Mouse (Mus musculus) stomach, embryonic 16.5 days (tissue): ENCODE data around the gene Cln5. TPM values are rescaled to one million over a fixed set of nuclear protein-coding genes. Genes with fewer than 3 reads are reported as not detected.

ENCODE experiments used
- ATAC-seq: fragments of 200-750 bp; cut with Nextera tagmentation; 2 replicates; pipeline ENCODE4 v1.8.0; 2017; ENCODE audit warnings: moderate number of reproducible peaks, moderate TSS enrichment; ENCODE audit not compliant: insufficient read depth, low FRiP score
- H3K27ac ChIP-seq: fragments of 300-500 bp; sonication (generic); 2 replicates; pipeline ENCODE4 v1.5.1; 2014; ENCODE audit warnings: low read length
- H3K27me3 ChIP-seq: fragments of 300-500 bp; sonication (generic); 2 replicates; pipeline ENCODE4 v1.6.1; 2014; ENCODE audit warnings: low read length, control low read depth, mixed read lengths; ENCODE audit not compliant: control insufficient read depth, insufficient read depth
- H3K36me3 ChIP-seq: fragments of 300-500 bp; sonication (generic); 2 replicates; pipeline ENCODE4 v1.6.1; 2014; ENCODE audit warnings: low read length; ENCODE audit not compliant: control insufficient read depth, insufficient read depth
- H3K4me1 ChIP-seq: fragments of 300-500 bp; sonication (generic); 2 replicates; pipeline ENCODE4 v1.6.1; 2014; ENCODE audit warnings: low read length, control low read depth, mixed read lengths; ENCODE audit not compliant: control insufficient read depth, insufficient read depth
- H3K4me2 ChIP-seq: fragments of 300-500 bp; sonication (generic); 2 replicates; pipeline ENCODE4 v1.6.1; 2014; ENCODE audit warnings: low read depth, low read length, mixed read lengths
- H3K4me3 ChIP-seq: fragments of 300-500 bp; sonication (generic); replicated peaks from 2 replicates; pipeline ENCODE4 v1.5.1; 2014; ENCODE audit warnings: mild to moderate bottlenecking, low read length
- H3K9ac ChIP-seq: fragments of 300-500 bp; sonication (generic); 2 replicates; pipeline ENCODE4 v1.6.1; 2014; ENCODE audit warnings: low read length
- H3K9me3 ChIP-seq: fragments of 300-500 bp; sonication (generic); replicated peaks from 2 replicates; pipeline ENCODE4 v1.6.1; 2016; ENCODE audit warnings: low read length, control low read depth; ENCODE audit not compliant: control insufficient read depth
- WGBS: fragments of 180-500 bp; shearing (Covaris S2); extraction: QIAGEN DNeasy Blood & Tissue Kit; methylation state at CpG from one replicate; pipeline ENCODE4 v1.1.7; 2014; 5-methylcytosine and 5-hydroxymethylcytosine counted together
- polyA plus RNA-seq: library from polyadenylated mRNA; unstranded; fragments of >200 nt; fragmentation: Nextera tagmentation; extraction: Ambion mirVana; gene quantifications from 2 replicates; pipeline ENCODE4 v1.2.1, GENCODE M21; 2015

Gene Cln5
- polyA plus RNA-seq, 1 experiment from 2014 or later = 31.7 TPM

- H3K4me2 ChIP-seq = no peak overlapping the region
- peaks cover 5% of the 10 kb centered on the region for H3K4me1 ChIP-seq
- WGBS = 58% methylated on average over 6 of the region's 6 CpGs
- H3K4me3 ChIP-seq = no peak overlapping the region
- H3K9ac ChIP-seq = no peak overlapping the region
- H3K9me3 ChIP-seq = no peaks in the 10 kb centered on the region
- no peak overlapping the region for H3K27ac ChIP-seq
- 0 out of 2 replicates have a peak, but pooled peaks have one; percentile 21 for ATAC-seq
- peaks cover 12% of the 10 kb centered on the region; the same call in 1 of the 2 replicates for H3K36me3 ChIP-seq
- no peaks in the 10 kb centered on the region for H3K27me3 ChIP-seq
Measured at GRCm38 (mm10) chr14:103088624-103089023, 18.6 kb downstream of the Cln5 start.

- 84% methylated on average over 3 of the region's 3 CpGs for WGBS
- H3K9me3 ChIP-seq = no peaks in the 10 kb centered on the region
- no peak overlapping the region for H3K27ac ChIP-seq
- peaks cover 18% of the 10 kb centered on the region for H3K4me1 ChIP-seq
- H3K27me3 ChIP-seq = no peaks in the 10 kb centered on the region
- 0 out of 2 replicates have a peak, but pooled peaks cover 5% of the 10 kb centered on the region for H3K36me3 ChIP-seq
- no peak overlapping the region for H3K4me3 ChIP-seq
- H3K9ac ChIP-seq = no peak overlapping the region
- no peak overlapping the region for H3K4me2 ChIP-seq
- no peak for ATAC-seq
Measured at GRCm38 (mm10) chr14:103093236-103093635, 23.2 kb downstream of the Cln5 start.

- no peak overlapping the region for H3K4me2 ChIP-seq
- no peak overlapping the region for H3K4me3 ChIP-seq
- H3K27ac ChIP-seq = no peak overlapping the region
- H3K9me3 ChIP-seq = no peaks in the 10 kb centered on the region
- no peak overlapping the region for H3K9ac ChIP-seq
- no peak for ATAC-seq
- 0 out of 2 replicates have a peak, but pooled peaks cover 5% of the 10 kb centered on the region for H3K36me3 ChIP-seq
- 50% methylated on average over 4 of the region's 4 CpGs for WGBS
- H3K4me1 ChIP-seq = peaks cover 18% of the 10 kb centered on the region
- H3K27me3 ChIP-seq = no peaks in the 10 kb centered on the region
Measured at GRCm38 (mm10) chr14:103093670-103094069, 23.7 kb downstream of the Cln5 start.

- H3K27me3 ChIP-seq = no peaks in the 10 kb centered on the region
- H3K4me2 ChIP-seq = no peak overlapping the region
- no peak overlapping the region for H3K9ac ChIP-seq
- no peak for ATAC-seq
- no peak overlapping the region for H3K27ac ChIP-seq
- no peaks in the 10 kb centered on the region for H3K9me3 ChIP-seq
- H3K4me1 ChIP-seq = peaks cover 18% of the 10 kb centered on the region
- no peak overlapping the region for H3K4me3 ChIP-seq
- H3K36me3 ChIP-seq = 0 out of 2 replicates have a peak, but pooled peaks cover 5% of the 10 kb centered on the region
- 86% methylated on average over 8 of the region's 8 CpGs for WGBS
Measured at GRCm38 (mm10) chr14:103095036-103095435, 25.0 kb downstream of the Cln5 start.

- H3K27ac ChIP-seq = no peak overlapping the region
- no peaks in the 10 kb centered on the region for H3K9me3 ChIP-seq
- H3K36me3 ChIP-seq = 0 out of 2 replicates have a peak, but pooled peaks cover 5% of the 10 kb centered on the region
- no peak overlapping the region for H3K4me3 ChIP-seq
- no peak overlapping the region for H3K4me2 ChIP-seq
- no peak for ATAC-seq
- no peak overlapping the region for H3K9ac ChIP-seq
- no peaks in the 10 kb centered on the region for H3K27me3 ChIP-seq
- H3K4me1 ChIP-seq = peaks cover 18% of the 10 kb centered on the region
- WGBS = 90% methylated on average over 8 of the region's 8 CpGs
Measured at GRCm38 (mm10) chr14:103095826-103096225, 25.8 kb downstream of the Cln5 start.

- H3K27ac ChIP-seq = no peak overlapping the region
- no peak overlapping the region for H3K9ac ChIP-seq
- 73% methylated on average over 6 of the region's 6 CpGs for WGBS
- H3K27me3 ChIP-seq = no peaks in the 10 kb centered on the region
- 0 out of 2 replicates have a peak, but pooled peaks cover 5% of the 10 kb centered on the region for H3K36me3 ChIP-seq
- no peak overlapping the region for H3K4me2 ChIP-seq
- no peak for ATAC-seq
- H3K4me3 ChIP-seq = no peak overlapping the region
- peaks cover 20% of the 10 kb centered on the region for H3K4me1 ChIP-seq
- no peaks in the 10 kb centered on the region for H3K9me3 ChIP-seq
Measured at GRCm38 (mm10) chr14:103096621-103097020, 26.6 kb downstream of the Cln5 start.

GRCm38 (mm10) chr14:103098213-103098586 is 28.2 kb downstream of the Cln5 start:
- Histone ChIP-seq H3K4me1 (peaks cover 23% of the 10 kb centered on the region; the same call in 1 of the 2 replicates), H3K36me3 (0 out of 2 replicates have a peak, but pooled peaks cover 5% of the 10 kb centered on the region), H3K4me2 (peak overlapping the region; percentile 56), H3K4me3 (peak overlapping the region; percentile 87), H3K9me3 (no peaks in the 10 kb centered on the region), H3K9ac (peak overlapping the region; percentile 100), H3K27me3 (no peaks in the 10 kb centered on the region), H3K27ac (peak overlapping the region; percentile 99)
- WGBS = under 1% methylated on average over 2 of the region's 2 CpGs
- no peak for ATAC-seq

- ATAC-seq = peak; percentile 86
Measured at GRCm38 (mm10) chr14:103098587-103099235, 28.7 kb downstream of the Cln5 start.

GRCm38 (mm10) chr14:103099238-103099933 is 29.4 kb downstream of the Cln5 start, which contains the start of gene Fbxl3:
TSS of gene Fbxl3 (minus strand) at chr14:103099566.
- Histone ChIP-seq H3K27me3 (no peaks in the 10 kb centered on the region), H3K4me3 (peak within 1 kb of the TSS; percentile 87), H3K36me3 (0 out of 2 replicates have a peak, but pooled peaks cover 5% of the 10 kb centered on the region), H3K9me3 (no peaks in the 10 kb centered on the region), H3K9ac (peak within 1 kb of the TSS; percentile 100), H3K27ac (peak within 1 kb of the TSS; percentile 99), H3K4me2 (peak within 1 kb of the TSS; percentile 60), H3K4me1 (peaks cover 23% of the 10 kb centered on the region; the same call in 1 of the 2 replicates)
- 0% methylated on average over 73 of the region's 88 CpGs for WGBS
- peak; percentile 94 for ATAC-seq

More at GRCm38 (mm10) chr14:103098587-103099235, 28.7 kb downstream of the Cln5 start:
- Histone ChIP-seq H3K27me3 (no peaks in the 10 kb centered on the region), H3K4me3 (peak overlapping the region; percentile 87), H3K27ac (peak overlapping the region; percentile 99), H3K4me2 (peak overlapping the region; percentile 60), H3K4me1 (peaks cover 23% of the 10 kb centered on the region; the same call in 1 of the 2 replicates), H3K9ac (peak overlapping the region; percentile 100), H3K36me3 (0 out of 2 replicates have a peak, but pooled peaks cover 5% of the 10 kb centered on the region), H3K9me3 (no peaks in the 10 kb centered on the region)
- WGBS = 0% methylated on average over 61 of the region's 86 CpGs
